Mouse (Mus musculus) left cerebral cortex, postnatal 14 days (tissue): ENCODE measurements around the gene Papolg. TPM values are rescaled to one million over a fixed set of nuclear protein-coding genes. Genes with fewer than 3 reads are reported as not detected.
"Not testable (repeated sequence)": the region's sequence is repeated elsewhere in the genome, so short reads cannot be mapped to it uniquely, and the experiment has no call there.

Source experiments
- DNase-seq, 2 experiments: peaks; one replicate each; pipeline ENCODE4 v3.0.0; 2021 to 2022; ENCODE audit warnings: low spot score in 2 of 2, mixed read lengths in 1 of 2
- intact Hi-C: fragments of 180-260 bp; cut with DNase I; formaldehyde crosslinking; loops from one replicate; pipeline ENCODE4 v1.15.1; 2025
- long read RNA-seq, 2 experiments: library from polyadenylated mRNA; stranded (forward); transcript quantifications; one replicate each; pipeline ENCODE4 v2.0.0; 2021
- total RNA-seq, 2 experiments: library from RNA; stranded (reverse); gene quantifications; 2 replicates each; pipeline ENCODE4 v1.2.3; 2021

Gene Papolg
- 10 to 100 TPM; 19.1 to 19.2 TPM for total RNA-seq
- long read RNA-seq, experiment 1, transcript Papolg-201 (22 exons, 3,747 nt), result major isoform, 7 of 10 reads
- long read RNA-seq, experiment 1, partial matches to known transcripts, result 2 of 10 reads
- long read RNA-seq, experiment 1, other reads (novel, unspliced or antisense), result 1 of 10 reads
- long read RNA-seq, experiment 2, transcript Papolg-201 (22 exons, 3,747 nt), result major isoform, 10 of 13 reads
- long read RNA-seq, experiment 2, partial matches to known transcripts, result 2 of 13 reads
- long read RNA-seq, experiment 2, other reads (novel, unspliced or antisense), result 1 of 13 reads

DNA sequence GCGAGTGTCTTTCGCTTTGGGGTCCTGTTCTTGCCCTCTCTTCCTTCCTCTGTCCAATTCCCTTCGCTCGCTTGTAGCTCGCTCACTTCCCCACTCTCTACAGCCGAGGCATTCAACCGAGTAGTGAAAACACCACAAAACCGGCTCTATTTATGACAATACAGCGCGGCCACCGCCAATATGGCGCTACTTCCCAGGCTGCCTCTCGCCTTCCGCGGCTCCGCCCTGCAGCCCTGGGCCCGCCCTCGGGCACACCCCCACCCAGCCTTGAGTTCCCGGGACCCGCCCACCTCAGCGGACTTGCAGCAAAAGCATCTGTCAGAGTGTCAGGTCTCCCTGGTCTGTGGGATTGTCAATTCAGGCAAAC is at the start of gene Papolg:
TSS of gene Papolg (minus strand) at position 194 of the 367 bp plus-strand sequence.
- intact Hi-C loops, result loop anchor here (5.0 kb wide), 1 partner anchor 57 kb away; no protein-coding TSS in a partner anchor
- DNase-seq, result peak; percentile 85 to 91

DNA sequence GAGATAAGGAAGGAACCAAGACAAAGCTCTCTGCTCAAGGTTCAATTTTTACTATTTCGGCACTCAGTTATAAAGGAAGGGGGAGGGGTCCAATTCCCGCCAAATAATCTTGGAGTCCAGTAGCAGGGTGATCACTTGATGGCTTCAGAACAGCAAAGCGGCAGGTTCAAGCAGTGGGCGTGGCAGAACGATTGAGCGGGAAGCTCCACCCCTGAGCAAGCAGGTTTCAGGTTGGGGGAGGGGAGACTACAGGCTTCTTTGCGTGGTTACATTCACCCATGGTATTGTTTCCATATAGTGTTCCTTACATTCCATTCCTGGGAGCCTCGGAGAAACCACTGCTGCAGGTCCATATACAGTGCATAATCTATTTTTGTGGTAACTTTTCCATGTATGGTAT is 33.1 kb upstream of the Papolg start:
- DNase-seq, intact Hi-C loops: not testable (repeated sequence)

DNA sequence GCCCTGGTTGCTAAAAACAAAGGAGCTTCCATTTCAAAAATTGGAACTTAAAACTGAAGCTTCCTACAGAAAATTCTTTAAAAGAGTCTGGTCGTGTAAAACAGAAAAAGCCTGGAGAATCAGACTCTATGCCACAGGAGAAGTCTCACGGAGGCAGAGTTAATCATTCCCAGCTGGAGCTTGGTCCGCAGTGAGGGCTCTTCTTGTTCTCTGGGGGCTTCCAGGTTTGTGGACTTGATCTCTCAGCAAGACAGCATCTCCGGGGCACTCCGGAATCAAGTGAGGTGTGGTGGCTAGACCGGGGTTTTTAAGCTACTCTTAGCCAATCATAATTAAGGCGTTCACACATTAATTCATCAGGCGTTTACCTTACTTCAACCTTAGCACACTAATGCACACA is 32.6 kb upstream of the Papolg start:
- intact Hi-C loops, result no loop called here
- DNase-seq, result no peak

DNA sequence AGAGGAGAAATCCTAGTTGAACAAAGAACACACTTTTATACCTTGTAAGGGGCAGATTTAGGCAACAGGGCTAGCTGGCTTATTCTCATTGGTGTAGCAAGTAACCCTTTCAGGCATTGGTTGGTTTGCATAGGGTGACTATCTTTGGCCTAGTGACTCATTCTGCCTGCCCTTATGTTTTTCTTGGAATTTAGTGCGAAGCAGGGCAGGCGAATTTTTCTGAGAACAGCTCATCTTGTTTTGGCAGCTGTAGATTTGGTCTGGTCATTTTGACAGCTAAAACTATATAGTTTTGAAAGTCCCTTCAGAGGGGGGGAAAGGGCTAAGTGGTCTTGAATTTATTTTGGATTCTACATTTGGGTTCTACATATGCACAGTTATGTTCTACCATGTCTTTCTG is 18.8 kb upstream of the Papolg start:
- DNase-seq, intact Hi-C loops: not testable (repeated sequence)

DNA sequence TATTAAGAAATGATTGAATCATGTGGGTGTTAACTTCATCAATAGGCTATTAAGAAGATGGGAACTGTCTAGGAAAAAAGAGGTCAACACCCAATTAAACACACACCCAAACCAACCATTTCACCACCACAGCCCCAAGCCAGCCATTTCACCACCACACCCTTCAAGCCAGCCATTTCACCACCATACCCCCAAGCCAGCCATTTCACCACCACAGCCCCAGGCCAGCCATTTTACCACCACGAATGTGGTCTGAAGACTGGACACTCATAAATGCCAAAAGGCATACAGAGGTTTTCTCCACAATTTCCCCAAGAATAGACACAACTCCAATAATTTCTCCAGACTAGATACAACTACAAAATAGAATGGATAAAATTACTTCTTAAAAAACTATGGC is 8.9 kb upstream of the Papolg start:
- DNase-seq, result no peak
- intact Hi-C loops, result no loop called here

DNA sequence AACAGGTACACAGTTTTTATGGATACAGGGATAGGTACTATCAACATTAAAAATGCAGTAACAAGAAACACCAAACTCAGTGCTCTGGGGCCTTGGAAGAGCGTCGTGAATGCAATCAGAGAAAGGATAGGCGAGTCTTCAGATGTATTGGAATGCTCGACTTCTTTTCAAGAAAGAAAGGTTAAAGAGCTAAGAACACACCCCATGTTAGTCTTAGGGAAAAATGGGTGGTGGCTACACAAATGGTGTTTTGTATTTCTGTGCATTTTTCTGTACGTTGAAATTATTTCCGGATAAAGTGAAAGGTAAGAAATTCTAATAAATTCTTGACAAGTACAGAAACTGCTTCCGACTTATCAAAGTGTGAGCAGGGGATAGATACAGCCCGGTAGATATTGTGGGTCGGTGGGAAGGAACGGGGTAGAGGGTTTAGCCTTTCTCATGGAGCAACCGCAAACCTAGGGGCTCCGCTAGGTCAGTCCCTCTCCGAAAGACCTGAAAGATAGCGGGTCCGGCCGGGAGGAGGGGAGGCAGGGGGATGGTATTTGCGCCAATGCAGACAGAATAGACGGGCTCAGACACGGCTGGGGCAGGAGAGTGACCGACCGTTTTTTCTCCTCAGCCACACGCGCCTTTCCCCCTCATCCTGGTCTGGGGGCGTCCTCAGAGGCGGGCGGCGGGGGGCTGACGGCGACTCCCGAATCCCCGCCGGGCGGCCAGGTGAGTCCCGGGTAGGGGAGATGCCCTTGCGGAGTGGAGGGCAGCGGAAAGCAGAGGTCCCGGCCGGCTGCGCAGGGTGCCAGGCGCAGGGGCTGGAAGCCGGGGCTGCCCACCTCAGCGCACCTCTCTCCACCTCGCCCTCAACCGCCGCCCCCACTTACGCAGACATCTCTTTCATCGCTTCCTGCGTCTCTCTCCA is 653 bp downstream of the Papolg start:
- peak in 1 of 2 experiments; percentile 3 for DNase-seq
- intact Hi-C loops, result loop anchor here (5.0 kb wide), 1 partner anchor 58 kb away; no protein-coding TSS in a partner anchor

DNA sequence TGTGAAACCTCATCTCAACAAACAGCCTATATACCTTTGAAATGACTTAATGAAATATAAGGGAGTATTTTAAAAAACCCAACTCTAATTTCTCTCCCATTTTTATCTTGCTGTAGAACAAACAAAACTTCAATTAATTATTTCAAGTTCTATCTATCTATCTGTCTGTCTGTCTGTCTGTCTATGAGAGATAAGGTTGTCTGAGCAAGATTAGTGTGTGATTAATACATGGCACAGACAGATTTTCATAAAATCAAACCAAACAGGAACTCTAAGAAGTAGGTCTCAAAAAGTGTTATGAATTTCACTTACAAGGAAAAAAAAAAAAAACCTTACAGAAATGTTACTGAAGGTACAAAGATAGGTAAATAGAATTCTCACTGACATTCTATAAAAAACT is 1.5 kb downstream of the Papolg start:
- no peak for DNase-seq
- intact Hi-C loops, result no loop called here

DNA sequence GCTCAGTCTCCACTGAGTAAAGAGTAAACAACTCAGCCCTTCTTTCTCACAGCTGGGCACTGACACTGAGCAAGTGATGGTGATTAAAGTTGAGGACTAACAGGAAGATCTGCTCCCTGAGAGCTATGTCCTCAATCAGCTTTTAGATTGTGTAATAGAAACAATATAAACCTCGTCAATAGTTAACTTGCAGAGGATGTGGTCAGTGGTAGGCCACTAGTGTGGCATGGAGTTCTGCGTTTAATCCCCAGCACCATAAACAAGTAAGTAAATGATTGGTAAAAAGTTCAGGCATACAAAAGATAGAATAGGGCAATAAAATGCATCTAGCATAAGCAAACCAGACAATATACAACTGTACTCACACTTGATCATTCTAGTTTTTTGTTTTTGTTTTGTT is 30.7 kb downstream of the Papolg start:
- DNase-seq, result no peak
- intact Hi-C loops, result loop anchor here (10.0 kb wide), 2 partner anchors 150 to 180 kb away; no protein-coding TSS in a partner anchor

DNA sequence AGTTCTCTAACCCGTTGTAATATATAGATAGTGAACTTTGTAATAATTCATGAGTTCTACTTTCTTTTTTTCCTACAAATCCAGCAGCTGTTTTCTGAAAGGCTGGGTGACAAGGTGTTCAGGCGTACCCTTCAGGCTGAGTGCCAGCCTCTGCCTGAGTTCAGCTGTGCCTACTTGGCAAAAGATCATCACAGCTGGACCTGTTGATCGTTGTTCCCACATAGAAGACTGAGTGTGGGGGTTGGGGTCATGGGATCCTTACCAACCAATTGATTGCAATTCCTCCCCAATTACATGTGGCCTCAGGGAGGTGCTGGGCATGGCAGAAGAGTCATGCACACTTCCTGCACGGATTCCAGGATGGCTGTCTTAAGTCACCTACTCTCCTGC is 38.3 kb downstream of the Papolg start:
- intact Hi-C loops, result no loop called here
- DNase-seq, result no peak

DNA sequence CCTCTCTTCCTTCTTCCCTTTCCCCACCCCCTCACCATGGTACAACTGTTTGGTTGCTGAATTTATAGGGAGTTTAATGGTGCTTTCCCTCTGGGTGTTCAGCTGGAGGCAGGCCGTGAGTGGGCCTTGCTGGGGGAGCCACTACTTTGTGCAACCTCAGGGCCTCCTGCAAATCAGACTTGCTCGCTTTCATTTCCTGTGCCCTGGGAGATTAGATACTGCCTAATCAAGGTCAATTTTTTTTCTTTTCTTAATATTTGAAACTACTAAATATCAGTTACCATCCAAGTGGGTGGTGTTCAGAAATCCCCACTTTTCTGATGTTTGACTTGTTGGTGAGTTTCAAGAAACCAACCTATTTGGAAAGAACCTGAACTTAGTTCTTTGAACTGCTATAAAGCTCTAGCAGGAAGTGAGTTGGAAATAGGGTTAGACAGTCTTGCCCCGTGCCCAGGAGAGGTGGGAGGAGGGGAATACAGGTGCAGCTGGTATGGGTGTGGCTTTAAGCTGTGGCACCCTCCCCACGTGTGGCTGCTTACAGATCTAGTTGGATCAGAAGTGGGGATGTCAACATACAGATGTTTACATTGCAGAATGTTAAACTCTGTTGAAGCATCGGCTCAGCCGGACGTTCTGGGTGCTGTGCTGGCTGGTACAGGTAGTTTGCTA is 38.9 kb downstream of the Papolg start:
- intact Hi-C loops, result no loop called here
- DNase-seq, result no peak

DNA sequence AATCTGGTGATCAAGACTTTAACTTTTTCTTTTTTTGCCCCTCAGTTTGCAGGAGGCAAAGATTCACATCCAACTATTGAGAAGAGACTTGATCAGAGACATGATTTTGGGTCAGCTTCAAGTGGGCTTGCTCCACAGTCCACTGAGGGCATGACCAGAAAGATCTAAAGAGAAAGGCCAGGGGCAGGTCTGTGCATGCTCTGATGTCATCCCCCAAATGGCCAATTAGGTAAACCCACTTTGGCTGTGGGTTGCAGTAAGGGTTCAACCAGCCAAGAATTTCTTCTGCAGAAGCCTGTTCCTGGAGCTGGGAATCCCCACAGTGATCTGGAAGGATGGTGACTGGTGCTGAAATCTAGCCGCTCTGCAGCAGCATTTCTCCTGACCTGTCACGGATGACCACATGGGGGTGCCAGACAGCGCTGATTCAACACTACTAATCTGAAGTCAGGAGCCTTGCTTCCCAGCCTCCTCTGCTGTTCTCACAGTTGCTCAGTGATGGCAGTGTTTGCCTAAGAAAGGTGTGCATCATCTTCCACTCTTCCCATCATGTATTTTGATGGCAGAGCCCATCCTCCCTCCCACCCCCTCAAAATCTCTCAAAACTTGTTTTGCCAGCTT is 39.8 kb downstream of the Papolg start:
- intact Hi-C loops, result no loop called here
- peak; percentile 62 to 78 for DNase-seq

DNA sequence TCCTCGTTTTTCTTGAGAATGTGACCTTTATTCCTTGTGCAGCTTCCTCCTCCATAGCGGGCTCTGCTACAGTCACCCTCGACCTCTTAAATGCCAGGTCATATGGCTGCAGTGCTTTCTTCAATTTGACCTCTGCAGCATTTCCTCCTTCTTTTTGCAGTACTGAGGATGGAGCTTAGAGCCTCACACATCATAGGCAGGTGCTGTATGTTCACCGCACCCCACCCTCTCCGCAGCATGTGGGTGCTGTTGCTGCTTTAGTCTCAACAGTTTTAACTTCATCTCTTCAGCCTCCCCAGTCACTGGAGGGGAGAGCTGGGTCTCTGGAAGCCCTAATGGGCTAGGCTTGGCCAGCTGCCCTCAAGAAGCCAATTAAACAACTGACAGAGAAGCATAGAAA is 41.7 kb downstream of the Papolg start:
- intact Hi-C loops, result no loop called here
- no peak for DNase-seq

DNA sequence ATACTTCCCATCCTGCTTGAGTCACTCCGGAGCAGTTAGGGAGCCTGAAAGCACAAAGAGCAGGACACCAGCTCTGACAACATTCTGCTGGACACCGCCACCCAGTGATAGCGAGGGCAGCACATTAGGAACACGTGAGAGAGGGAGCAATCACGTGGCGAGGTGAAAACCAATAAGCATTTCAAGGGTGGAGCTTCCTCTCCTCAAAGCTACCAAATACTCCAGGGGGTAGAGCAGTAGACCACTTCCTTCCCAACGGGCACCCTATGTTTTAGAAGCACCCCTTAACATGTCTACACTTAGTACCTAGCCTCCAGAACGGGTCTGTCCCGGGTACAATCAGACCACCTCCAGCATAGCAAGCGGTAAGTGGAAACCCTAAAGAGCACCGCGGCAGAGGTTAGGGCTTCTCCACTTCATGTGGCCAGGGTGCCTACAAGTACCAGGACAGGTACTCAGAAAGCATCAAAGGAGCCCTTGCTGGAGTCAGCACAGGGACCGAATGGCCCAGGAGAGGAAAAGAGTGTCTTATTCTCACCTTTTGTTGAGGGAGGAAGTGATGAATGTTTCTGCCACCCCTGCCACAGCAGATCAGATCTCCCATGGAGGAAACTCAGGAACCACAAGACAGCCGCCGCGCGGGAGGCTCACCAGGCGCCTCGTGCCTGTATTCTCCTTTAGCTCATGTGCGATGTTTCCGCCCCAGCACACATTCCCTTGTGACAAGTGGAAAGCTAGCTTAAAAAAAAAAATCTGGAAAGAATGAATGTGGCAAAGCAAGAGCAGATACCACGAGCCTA is 48.8 kb downstream of the Papolg start:
- peak; percentile 26 to 44 for DNase-seq
- intact Hi-C loops, result no loop called here

DNA sequence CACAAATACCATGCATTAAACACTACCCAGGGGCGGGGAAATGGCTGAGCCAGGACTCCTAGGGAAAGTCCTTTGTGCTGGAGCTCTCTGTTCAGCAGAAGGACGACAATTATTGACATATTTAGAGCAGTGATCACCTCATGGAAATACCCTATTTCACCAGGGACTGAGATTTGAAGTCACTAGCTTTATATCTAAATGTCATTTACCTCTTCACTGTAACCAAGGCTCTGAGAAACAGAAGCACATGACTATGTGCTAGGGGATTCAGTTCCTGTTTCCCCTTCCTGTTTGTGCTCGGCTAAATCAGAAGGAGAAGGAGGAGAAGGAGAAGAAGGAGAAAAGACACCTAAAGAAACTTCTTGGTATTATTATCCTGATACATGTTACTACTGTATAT is 71.8 kb downstream of the Papolg start:
- no peak for DNase-seq
- intact Hi-C loops, result no loop called here

DNA sequence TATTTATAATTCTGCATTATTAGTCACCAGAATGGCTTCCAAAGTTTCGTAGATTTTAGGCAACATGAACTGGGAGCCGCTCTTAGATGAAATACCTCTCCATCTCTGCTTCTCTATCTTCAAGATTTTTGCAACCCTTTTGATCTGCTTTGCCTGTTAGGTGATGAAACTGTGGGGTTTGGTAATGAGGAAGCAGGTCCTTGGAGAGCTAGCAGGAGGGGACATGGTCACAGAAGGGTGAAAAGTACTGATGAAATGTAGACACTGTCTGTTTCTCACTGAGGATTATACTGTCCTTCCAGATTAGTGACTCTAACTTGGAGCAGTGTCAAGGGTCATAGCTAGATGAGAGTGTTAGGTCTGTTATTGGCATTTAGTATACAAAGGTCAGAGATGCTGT is 73.4 kb downstream of the Papolg start:
- no peak for DNase-seq
- intact Hi-C loops, result no loop called here

DNA sequence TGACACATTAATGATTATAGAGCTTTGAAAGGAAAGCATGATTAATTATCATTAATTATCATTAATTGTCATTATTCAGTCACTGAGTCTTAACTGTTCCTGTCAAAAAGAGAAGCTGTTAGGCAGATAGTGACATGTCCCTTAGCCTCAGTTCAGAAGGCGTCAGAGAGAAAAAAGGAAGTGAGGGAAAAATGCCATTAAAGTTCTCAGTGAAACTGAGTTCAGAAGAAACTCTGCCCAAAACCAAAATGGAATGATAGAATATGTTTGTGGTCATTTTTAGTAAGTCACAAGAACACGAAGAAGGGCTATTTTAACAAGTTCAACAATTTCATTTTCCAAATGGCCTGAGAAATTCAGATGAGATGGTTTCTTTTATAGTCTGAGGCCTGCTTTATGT is 74.1 kb downstream of the Papolg start:
- intact Hi-C loops, result no loop called here
- no peak for DNase-seq

DNA sequence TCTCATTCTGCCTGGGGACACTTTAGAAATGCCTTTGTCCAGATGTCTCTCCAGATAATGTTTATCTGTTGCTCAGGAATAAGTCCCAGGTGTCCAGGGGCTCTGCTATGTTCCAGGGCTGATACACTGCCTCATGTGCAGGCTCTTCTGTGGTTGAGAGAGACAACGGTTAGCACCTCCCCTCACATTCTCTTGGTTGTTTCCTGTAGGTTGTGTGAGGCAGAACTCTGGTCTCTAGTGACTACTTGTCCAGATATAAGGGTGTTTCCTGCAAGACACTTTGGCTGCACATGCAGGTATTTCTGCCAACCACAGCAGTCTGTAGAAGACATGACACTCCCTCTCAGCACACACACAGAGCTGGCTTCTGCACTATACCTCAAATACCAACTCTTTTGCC is 76.3 kb downstream of the Papolg start:
- no peak for DNase-seq
- intact Hi-C loops, result no loop called here
